Mouse (Mus musculus): ENCODE measurements around the gene Dusp6. TPM values are rescaled to one million over a fixed set of nuclear protein-coding genes. Genes with fewer than 3 reads are reported as not detected.

Gene Dusp6
- polyA plus RNA-seq, 1 experiment, result 5.1 TPM

GRCm38 (mm10) chr10:99267621-99268020, 4.6 kb downstream of the Dusp6 start:
- no peaks in the 10 kb centered on the region for H3K36me3 ChIP-seq (ENCODE audit: control insufficient read depth, insufficient read depth, low read length)
- H3K27me3 ChIP-seq (ENCODE audit: control insufficient read depth, insufficient read depth, low read length), result no peaks in the 10 kb centered on the region
- TF ChIP-seq CTCF (IDR thresholded peaks at IDR 0.05; ENCODE audit: control insufficient read depth, insufficient read depth, insufficient replicate concordance, low read depth, low read length), result no peak
- no peak for TF ChIP-seq POLR2A (IDR thresholded peaks at IDR 0.05; ENCODE audit: control insufficient read depth, low read depth, low read length)
- peaks cover 25% of the 10 kb centered on the region for H3K4me1 ChIP-seq (ENCODE audit: control insufficient read depth, insufficient read depth, low read length)
- H3K27ac ChIP-seq (ENCODE audit: control insufficient read depth, insufficient read depth, low read depth, low read length), result no peak overlapping the region
- no peak overlapping the region for H3K4me3 ChIP-seq (ENCODE audit: control insufficient read depth, low read depth, low read length)

GRCm38 (mm10) chr10:99268421-99269300, 5.6 kb downstream of the Dusp6 start:
- Histone ChIP-seq H3K4me3 (ENCODE audit: control insufficient read depth, low read depth, low read length) (peak overlapping the region; percentile 16), H3K36me3 (ENCODE audit: control insufficient read depth, insufficient read depth, low read length) (no peaks in the 10 kb centered on the region), H3K27ac (ENCODE audit: control insufficient read depth, insufficient read depth, low read depth, low read length) (no peak overlapping the region), H3K4me1 (ENCODE audit: control insufficient read depth, insufficient read depth, low read length) (peaks cover 25% of the 10 kb centered on the region), H3K27me3 (ENCODE audit: control insufficient read depth, insufficient read depth, low read length) (no peaks in the 10 kb centered on the region)
- TF ChIP-seq POLR2A (IDR thresholded peaks at IDR 0.05; ENCODE audit: control insufficient read depth, low read depth, low read length) (no peak), CTCF (IDR thresholded peaks at IDR 0.05; ENCODE audit: control insufficient read depth, insufficient read depth, insufficient replicate concordance, low read depth, low read length) (no peak)

GRCm38 (mm10) chr10:99269301-99269701, 6.3 kb downstream of the Dusp6 start:
- TF ChIP-seq POLR2A (IDR thresholded peaks at IDR 0.05; ENCODE audit: control insufficient read depth, low read depth, low read length) (no peak), CTCF (IDR thresholded peaks at IDR 0.05; ENCODE audit: control insufficient read depth, insufficient read depth, insufficient replicate concordance, low read depth, low read length) (no peak)
- peaks cover 22% of the 10 kb centered on the region for H3K4me1 ChIP-seq (ENCODE audit: control insufficient read depth, insufficient read depth, low read length)
- H3K36me3 ChIP-seq (ENCODE audit: control insufficient read depth, insufficient read depth, low read length), result no peaks in the 10 kb centered on the region
- no peak overlapping the region for H3K4me3 ChIP-seq (ENCODE audit: control insufficient read depth, low read depth, low read length)
- H3K27ac ChIP-seq (ENCODE audit: control insufficient read depth, insufficient read depth, low read depth, low read length), result 0 out of 2 replicates have a peak overlapping the region, but pooled peaks have one; percentile 36
- H3K27me3 ChIP-seq (ENCODE audit: control insufficient read depth, insufficient read depth, low read length), result no peaks in the 10 kb centered on the region

- peaks cover 22% of the 10 kb centered on the region for H3K4me1 ChIP-seq (ENCODE audit: control insufficient read depth, insufficient read depth, low read length)
- H3K27ac ChIP-seq (ENCODE audit: control insufficient read depth, insufficient read depth, low read depth, low read length), result 0 out of 2 replicates have a peak overlapping the region, but pooled peaks have one; percentile 36
- no peak overlapping the region for H3K4me3 ChIP-seq (ENCODE audit: control insufficient read depth, low read depth, low read length)
- TF ChIP-seq CTCF (IDR thresholded peaks at IDR 0.05; ENCODE audit: control insufficient read depth, insufficient read depth, insufficient replicate concordance, low read depth, low read length) (no peak), POLR2A (IDR thresholded peaks at IDR 0.05; ENCODE audit: control insufficient read depth, low read depth, low read length) (no peak)
- no peaks in the 10 kb centered on the region for H3K36me3 ChIP-seq (ENCODE audit: control insufficient read depth, insufficient read depth, low read length)
- H3K27me3 ChIP-seq (ENCODE audit: control insufficient read depth, insufficient read depth, low read length), result no peaks in the 10 kb centered on the region
These were observed 6.7 kb downstream of the Dusp6 start for GRCm38 (mm10) chr10:99269704-99270103.

- H3K4me1 ChIP-seq (ENCODE audit: control insufficient read depth, insufficient read depth, low read length), result peaks cover 22% of the 10 kb centered on the region
- no peaks in the 10 kb centered on the region for H3K36me3 ChIP-seq (ENCODE audit: control insufficient read depth, insufficient read depth, low read length)
- no peak overlapping the region for H3K4me3 ChIP-seq (ENCODE audit: control insufficient read depth, low read depth, low read length)
These were observed 7.4 kb downstream of the Dusp6 start for GRCm38 (mm10) chr10:99270406-99270805.

GRCm38 (mm10) chr10:99271016-99271415, 8.0 kb downstream of the Dusp6 start:
- Histone ChIP-seq H3K27me3 (ENCODE audit: control insufficient read depth, insufficient read depth, low read length) (no peaks in the 10 kb centered on the region), H3K4me3 (ENCODE audit: control insufficient read depth, low read depth, low read length) (no peak overlapping the region), H3K27ac (ENCODE audit: control insufficient read depth, insufficient read depth, low read depth, low read length) (no peak overlapping the region), H3K4me1 (ENCODE audit: control insufficient read depth, insufficient read depth, low read length) (peaks cover 22% of the 10 kb centered on the region), H3K36me3 (ENCODE audit: control insufficient read depth, insufficient read depth, low read length) (no peaks in the 10 kb centered on the region)
- no peak for TF ChIP-seq CTCF (IDR thresholded peaks at IDR 0.05; ENCODE audit: control insufficient read depth, insufficient read depth, insufficient replicate concordance, low read depth, low read length)
- TF ChIP-seq POLR2A (IDR thresholded peaks at IDR 0.05; ENCODE audit: control insufficient read depth, low read depth, low read length), result no peak

More at GRCm38 (mm10) chr10:99270406-99270805, 7.4 kb downstream of the Dusp6 start:
- Histone ChIP-seq H3K27me3 (ENCODE audit: control insufficient read depth, insufficient read depth, low read length) (no peaks in the 10 kb centered on the region), H3K27ac (ENCODE audit: control insufficient read depth, insufficient read depth, low read depth, low read length) (no peak overlapping the region)
- TF ChIP-seq POLR2A (IDR thresholded peaks at IDR 0.05; ENCODE audit: control insufficient read depth, low read depth, low read length), result no peak
- TF ChIP-seq CTCF (IDR thresholded peaks at IDR 0.05; ENCODE audit: control insufficient read depth, insufficient read depth, insufficient replicate concordance, low read depth, low read length), result no peak

- no peaks in the 10 kb centered on the region for H3K27me3 ChIP-seq (ENCODE audit: control insufficient read depth, insufficient read depth, low read length)
- H3K4me1 ChIP-seq (ENCODE audit: control insufficient read depth, insufficient read depth, low read length), result peaks cover 22% of the 10 kb centered on the region
- TF ChIP-seq POLR2A (IDR thresholded peaks at IDR 0.05; ENCODE audit: control insufficient read depth, low read depth, low read length) (no peak), CTCF (IDR thresholded peaks at IDR 0.05; ENCODE audit: control insufficient read depth, insufficient read depth, insufficient replicate concordance, low read depth, low read length) (no peak)
- no peak overlapping the region for H3K27ac ChIP-seq (ENCODE audit: control insufficient read depth, insufficient read depth, low read depth, low read length)
- no peaks in the 10 kb centered on the region for H3K36me3 ChIP-seq (ENCODE audit: control insufficient read depth, insufficient read depth, low read length)
- no peak overlapping the region for H3K4me3 ChIP-seq (ENCODE audit: control insufficient read depth, low read depth, low read length)
These were observed 10.0 kb downstream of the Dusp6 start for GRCm38 (mm10) chr10:99273006-99273405.
